Mouse (Mus musculus): ENCODE measurements around the gene Vmn2r14. TPM values are rescaled to one million over a fixed set of nuclear protein-coding genes. Genes with fewer than 3 reads are reported as not detected.
"Not testable (repeated sequence)": the region's sequence is repeated elsewhere in the genome, so short reads cannot be mapped to it uniquely, and the experiment has no call there.

Gene Vmn2r14
- polyA plus RNA-seq (2015; fragmentation: Nextera tagmentation; extraction: Ambion mirVana), result not detected in 2 replicates

DNA sequence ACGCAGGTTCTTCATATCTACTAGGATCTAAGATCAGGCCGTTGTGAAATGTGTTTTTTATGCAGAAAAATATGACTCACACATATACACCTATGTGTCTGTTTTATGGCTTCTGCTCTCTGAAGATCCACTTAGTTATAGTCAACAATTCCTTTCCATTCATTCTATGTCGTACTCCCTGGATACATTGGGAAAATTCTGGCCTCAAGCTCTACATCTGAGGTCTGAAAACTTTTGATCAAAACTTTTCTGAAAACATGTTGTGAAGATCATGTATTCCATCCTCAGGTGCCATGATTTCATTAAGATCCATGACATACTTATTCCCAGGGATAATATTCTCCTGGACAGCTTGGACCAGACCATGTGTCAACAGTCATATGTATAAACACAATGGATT is at the start of gene Vmn2r14:
Gene Vmn2r14 (minus strand): TSS at position 101 of the 400 bp plus-strand sequence.
- no peaks in the 10 kb centered on the region for H3K36me3 ChIP-seq (ENCODE audit: insufficient read depth, low read length)
- H3K27me3 ChIP-seq (ENCODE audit: insufficient read depth, low read length), result no peaks in the 10 kb centered on the region
- H3K4me3 ChIP-seq (ENCODE audit: low read length), result no peak within 1 kb of the TSS
- H3K4me2 ChIP-seq (replicated peaks; ENCODE audit: low read depth, low read length), result no peak within 1 kb of the TSS
- WGBS, result 71% methylated on average over 3 of the region's 3 CpGs
- ATAC-seq (ENCODE audit: low FRiP score, low TSS enrichment), result no peak
- no peaks in the 10 kb centered on the region for H3K4me1 ChIP-seq (ENCODE audit: insufficient read depth, low read length)
- 0 out of 2 replicates have a peak, but pooled peaks cover 5% of the 10 kb centered on the region for H3K9me3 ChIP-seq (ENCODE audit: low read length)
- no peak within 1 kb of the TSS for H3K9ac ChIP-seq (replicated peaks; ENCODE audit: low read length)
- H3K27ac ChIP-seq (ENCODE audit: low read length), result no peak within 1 kb of the TSS

GRCm38 (mm10) chr5:109192099-109192498 is 32.4 kb downstream of the Vmn2r14 start, which contains the start of gene Vmn2r13:
Gene Vmn2r13 (minus strand): TSS chr5:109192199.
- not testable (repeated sequence) for H3K4me1 ChIP-seq (ENCODE audit: insufficient read depth, low read length); H3K27me3 ChIP-seq (ENCODE audit: insufficient read depth, low read length); H3K9me3 ChIP-seq (ENCODE audit: low read length); H3K4me2 ChIP-seq (replicated peaks; ENCODE audit: low read depth, low read length); ATAC-seq (ENCODE audit: low FRiP score, low TSS enrichment); H3K27ac ChIP-seq (ENCODE audit: low read length); H3K9ac ChIP-seq (replicated peaks; ENCODE audit: low read length); H3K4me3 ChIP-seq (ENCODE audit: low read length); H3K36me3 ChIP-seq (ENCODE audit: insufficient read depth, low read length)
- WGBS, result 51% methylated on average over 2 of the region's 2 CpGs

- not testable (repeated sequence) for H3K27me3 ChIP-seq (ENCODE audit: insufficient read depth, low read length); H3K4me2 ChIP-seq (replicated peaks; ENCODE audit: low read depth, low read length); H3K9me3 ChIP-seq (ENCODE audit: low read length); H3K9ac ChIP-seq (replicated peaks; ENCODE audit: low read length); H3K4me1 ChIP-seq (ENCODE audit: insufficient read depth, low read length); ATAC-seq (ENCODE audit: low FRiP score, low TSS enrichment); H3K36me3 ChIP-seq (ENCODE audit: insufficient read depth, low read length); H3K27ac ChIP-seq (ENCODE audit: low read length); H3K4me3 ChIP-seq (ENCODE audit: low read length)
- 84% methylated on average over 4 of the region's 4 CpGs for WGBS
Measured at GRCm38 (mm10) chr5:109166851-109167250, 57.7 kb downstream of the Vmn2r14 start.

Other genes with a start within 250 kb of the Vmn2r14 start
- not detected in 2 replicates for gene Vmn2r10, start 218.2 kb downstream of the Vmn2r14 start, polyA plus RNA-seq (2015; fragmentation: Nextera tagmentation; extraction: Ambion mirVana)
- gene Vmn2r11, start 165.1 kb downstream of the Vmn2r14 start, polyA plus RNA-seq (2015; fragmentation: Nextera tagmentation; extraction: Ambion mirVana), result not detected in 2 replicates
- gene Vmn2r12, start 126.8 kb downstream of the Vmn2r14 start, polyA plus RNA-seq (2015; fragmentation: Nextera tagmentation; extraction: Ambion mirVana), result not detected in 2 replicates
- not detected in 2 replicates for gene Vmn2r13, start 32.5 kb downstream of the Vmn2r14 start, polyA plus RNA-seq (2015; fragmentation: Nextera tagmentation; extraction: Ambion mirVana)
- gene Vmn2r15, start 72.9 kb upstream of the Vmn2r14 start, polyA plus RNA-seq (2015; fragmentation: Nextera tagmentation; extraction: Ambion mirVana), result not detected in 2 replicates
- gene Vmn2r16, start 105.5 kb upstream of the Vmn2r14 start, polyA plus RNA-seq (2015; fragmentation: Nextera tagmentation; extraction: Ambion mirVana), result not detected in 2 replicates
- gene Vmn2r17, start 195.0 kb upstream of the Vmn2r14 start, polyA plus RNA-seq (2015; fragmentation: Nextera tagmentation; extraction: Ambion mirVana), result not detected in 2 replicates

Data from kidney, embryonic 16.5 days (tissue).